Mouse (Mus musculus) megakaryocyte, embryonic 14.5 days (primary cell): ENCODE measurements around the gene Smtnl1.

ENCODE experiments used
- FLI1 ChIP-seq: IDR thresholded peaks from 2 replicates; pipeline ENCODE4 v1.6.1; 2012; ENCODE audit warnings: low read length, inconsistent platforms, mixed read lengths
- GATA1 ChIP-seq: IDR thresholded peaks from 3 replicates; pipeline ENCODE4 v1.6.1; 2012; ENCODE audit warnings: mixed read lengths, low read length, inconsistent platforms, borderline replicate concordance

GRCm38 (mm10) chr2:84793871-84794270 is 28.6 kb downstream of the Smtnl1 start:
- TF ChIP-seq GATA1 = no peak
- TF ChIP-seq FLI1 = no peak
